Mouse (Mus musculus) testis, adult 2 months (tissue): ENCODE data around the gene Scgb1b29.
"Not testable (repeated sequence)": the region's sequence is repeated elsewhere in the genome, so short reads cannot be mapped to it uniquely, and the experiment has no call there.

Experiments used
- CTCF ChIP-seq: fragments of 200-500 bp; IDR thresholded peaks from 2 replicates; pipeline ENCODE4 v1.5.1; 2012; ENCODE audit warnings: low read depth, mild to moderate bottlenecking, inconsistent platforms, low read length, moderate library complexity; ENCODE audit not compliant: control insufficient read depth, insufficient read depth, insufficient replicate concordance
- POLR2A ChIP-seq: fragments of 200-500 bp; IDR thresholded peaks from 2 replicates; pipeline ENCODE4 v1.6.1; 2012; ENCODE audit warnings: low read depth, mild to moderate bottlenecking, inconsistent platforms, low read length, moderate library complexity; ENCODE audit not compliant: control insufficient read depth

DNA sequence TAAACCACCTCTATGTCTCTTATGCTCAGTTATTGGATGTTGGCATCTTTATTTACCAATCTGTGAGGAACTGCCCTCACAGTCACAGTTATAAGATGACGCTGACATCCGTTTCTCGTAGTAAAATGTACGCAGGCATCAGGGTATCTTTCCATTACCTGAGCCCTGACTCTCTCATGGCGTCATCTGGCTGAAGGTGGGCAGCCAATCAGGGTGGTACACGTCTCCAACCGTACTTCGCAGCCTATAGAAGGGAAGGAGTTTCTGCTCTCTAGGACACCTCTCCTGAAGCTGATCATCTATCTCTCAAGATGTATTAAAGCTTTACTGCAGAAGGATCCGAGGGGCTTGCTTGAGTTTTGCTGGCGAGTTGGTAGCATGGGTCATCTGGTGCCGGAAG is 12.7 kb upstream of the Scgb1b29 start:
- TF ChIP-seq POLR2A, CTCF: not testable (repeated sequence)
